Mouse (Mus musculus) E14TG2a.4 (cell line): ENCODE results near the gene Mettl15.

Experiments used
- CTCF ChIP-seq: conservative IDR thresholded peaks from 2 replicates; pipeline ENCODE4 v1.5.1; 2014; ENCODE audit warnings: low read length
- NANOG ChIP-seq: IDR thresholded peaks from 2 replicates; pipeline ENCODE4 v1.6.1; 2014; ENCODE audit warnings: borderline replicate concordance, low read length, mixed read lengths
- POU5F1 ChIP-seq: IDR thresholded peaks from 2 replicates; pipeline ENCODE4 v1.6.1; 2014; ENCODE audit warnings: low read length, borderline replicate concordance

DNA sequence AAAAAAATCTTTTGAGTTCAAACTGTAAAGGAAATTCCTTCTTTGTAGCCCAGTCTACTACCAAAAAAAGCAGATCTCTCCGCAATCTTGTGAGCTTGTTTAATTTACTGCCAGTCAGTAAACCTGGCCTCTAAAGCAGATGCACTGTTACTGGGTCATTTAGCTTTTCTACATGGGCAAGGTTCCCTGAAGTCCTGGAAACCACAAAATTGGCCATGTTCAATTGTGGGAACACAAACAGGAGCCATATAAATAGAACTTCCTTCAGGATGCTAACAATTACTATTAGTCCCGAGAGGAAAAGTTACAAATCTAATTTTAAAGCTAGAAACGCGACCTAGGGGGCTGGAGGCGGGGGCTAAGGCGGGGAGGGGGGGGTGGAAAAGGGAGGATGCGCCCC, 3.0 kb downstream of the Mettl15 start:
- TF ChIP-seq CTCF (no peak), NANOG (no peak), POU5F1 (no peak)
